Mouse (Mus musculus): ENCODE results near the gene Ccdc106.
A peak's percentile ranks its signal among the peaks of the same experiment; 100 is the strongest.

- TF ChIP-seq POLR2A (IDR thresholded peaks at IDR 0.05; ENCODE audit: insufficient read depth, low read depth, low read length) (peak; percentile 81), CTCF (IDR thresholded peaks at IDR 0.05) (peak; percentile 3; the same call in 1 of the 2 replicates)
Measured at GRCm38 (mm10) chr7:5038109-5038732, 17.9 kb downstream of the Ccdc106 start, which contains the start of gene Zfp784.
